Mouse (Mus musculus) monocyte, adult 2 months (primary cell): ENCODE measurements around the gene Tcp10a.
A peak's percentile ranks its signal among the peaks of the same experiment; 100 is the strongest.
"Not testable (repeated sequence)": the region's sequence is repeated elsewhere in the genome, so short reads cannot be mapped to it uniquely, and the experiment has no call there.

Experiments
- DNase-seq, 2 experiments: peaks; one replicate each; pipeline ENCODE4 v3.0.0; 2022; ENCODE audit warnings: low spot score in 2 of 2, low read depth in 1 of 2

The Tcp10a gene

DNA sequence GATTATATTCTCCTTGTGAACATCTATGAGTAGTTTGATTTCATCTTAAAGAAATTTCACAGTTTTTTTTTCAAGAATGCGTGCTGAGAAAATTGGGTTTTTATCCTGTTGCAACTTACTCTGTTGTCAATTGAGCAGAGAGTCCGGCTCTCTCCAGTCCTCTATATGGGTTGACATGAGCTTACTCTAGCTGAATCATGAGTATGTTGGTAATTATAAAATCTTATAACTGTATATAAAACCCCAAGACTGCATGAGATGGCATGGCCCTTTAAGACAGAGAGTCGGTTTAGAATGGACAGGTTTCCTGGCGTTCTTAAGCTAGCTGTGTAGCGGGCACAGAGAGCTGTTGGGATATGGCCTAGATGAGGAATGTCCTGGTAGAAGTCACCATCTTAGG is at the start of gene Tcp10a:
Gene Tcp10a (plus strand): TSS at position 301 of the 400 bp plus-strand sequence.
- DNase-seq = not testable (repeated sequence)

DNA sequence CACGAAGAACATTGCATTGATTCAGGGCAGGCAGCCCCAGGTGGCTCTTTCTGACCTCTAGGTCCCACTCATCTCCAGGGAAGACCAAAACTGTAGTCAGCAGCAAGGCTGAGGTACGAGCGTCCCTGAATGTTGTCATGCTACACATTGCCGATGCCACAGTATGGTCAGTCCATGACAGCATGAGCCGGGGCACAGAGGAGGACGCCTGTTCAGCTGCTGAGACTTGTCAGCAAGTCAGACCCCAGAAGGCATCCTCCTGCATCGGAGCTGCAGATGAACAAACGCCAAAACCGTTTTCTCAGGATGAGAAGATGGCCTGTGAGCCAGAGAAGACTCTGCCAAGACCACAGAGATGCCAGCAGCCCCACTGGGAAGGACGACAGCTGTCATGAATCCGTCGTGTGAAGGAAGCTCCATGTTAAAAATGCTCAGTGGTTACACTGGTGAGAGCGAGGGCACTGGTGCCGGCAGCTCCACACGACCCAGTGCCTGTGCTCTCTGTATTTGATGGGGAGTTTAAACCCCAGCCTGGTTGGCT is 45.7 kb upstream of the Tcp10a start:
- DNase-seq = no peak

- DNase-seq = no peak
These were observed 45.2 kb upstream of the Tcp10a start for GRCm38 (mm10) chr17:7279251-7279650.

GRCm38 (mm10) chr17:7284297-7284910 is 40.0 kb upstream of the Tcp10a start:
- no peak for DNase-seq

DNA sequence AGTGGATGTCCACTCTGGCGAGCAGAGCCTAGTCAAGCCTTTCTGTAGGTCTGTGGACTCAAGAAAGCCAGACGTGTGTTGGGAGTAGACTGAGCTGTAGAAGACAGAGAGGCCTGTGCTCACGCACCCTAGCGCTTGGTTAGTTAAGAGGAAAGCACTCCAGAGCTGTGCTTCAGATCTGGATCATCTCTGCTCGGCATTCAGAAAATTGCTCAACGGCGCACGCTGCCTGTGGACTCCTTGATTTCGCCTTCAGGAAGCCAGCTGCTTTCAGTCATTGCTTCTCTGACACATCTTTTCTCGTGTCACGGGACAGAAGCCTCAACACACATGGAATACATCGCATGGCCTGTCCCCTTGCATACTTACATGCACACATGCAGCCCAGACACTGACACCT is 39.2 kb upstream of the Tcp10a start:
- DNase-seq = no peak

- DNase-seq = no peak
These were observed 37.9 kb upstream of the Tcp10a start for GRCm38 (mm10) chr17:7286422-7287050.

DNA sequence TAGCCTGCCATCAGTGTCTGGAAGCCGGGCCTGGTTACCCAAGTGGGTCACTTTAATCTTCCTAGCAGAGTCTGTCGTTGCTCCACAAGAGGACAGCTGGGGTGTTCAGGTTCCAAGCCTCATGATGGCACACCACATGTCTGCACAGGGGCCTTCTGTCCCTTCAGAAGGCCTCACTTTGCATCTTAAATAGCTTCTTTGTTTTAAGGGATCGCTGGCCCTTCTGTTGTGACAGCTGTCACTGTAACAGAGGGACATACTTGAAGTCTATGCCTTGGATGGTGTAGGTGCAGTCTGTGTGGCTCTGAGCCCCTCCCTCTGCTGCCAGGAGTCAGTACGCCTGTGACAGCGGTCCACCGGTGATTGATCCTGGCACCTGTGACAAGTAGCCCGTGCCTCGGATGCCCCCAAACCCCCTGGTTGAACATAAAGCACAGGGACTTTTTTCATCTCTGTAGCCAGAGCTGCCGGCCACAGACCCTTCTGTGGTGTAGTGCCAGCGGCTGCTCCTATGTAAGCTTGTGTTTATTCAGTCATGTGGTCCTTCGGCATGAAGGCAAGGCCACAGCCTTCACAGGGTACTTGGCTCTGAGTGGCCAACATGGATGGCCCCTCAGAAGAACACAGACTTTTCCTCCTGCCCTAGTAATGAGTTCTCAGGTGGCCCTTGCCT is 32.3 kb upstream of the Tcp10a start:
- no peak for DNase-seq

- DNase-seq = peak in 1 of 2 experiments; percentile 21
These were observed 17.9 kb upstream of the Tcp10a start for GRCm38 (mm10) chr17:7306278-7307196.

DNA sequence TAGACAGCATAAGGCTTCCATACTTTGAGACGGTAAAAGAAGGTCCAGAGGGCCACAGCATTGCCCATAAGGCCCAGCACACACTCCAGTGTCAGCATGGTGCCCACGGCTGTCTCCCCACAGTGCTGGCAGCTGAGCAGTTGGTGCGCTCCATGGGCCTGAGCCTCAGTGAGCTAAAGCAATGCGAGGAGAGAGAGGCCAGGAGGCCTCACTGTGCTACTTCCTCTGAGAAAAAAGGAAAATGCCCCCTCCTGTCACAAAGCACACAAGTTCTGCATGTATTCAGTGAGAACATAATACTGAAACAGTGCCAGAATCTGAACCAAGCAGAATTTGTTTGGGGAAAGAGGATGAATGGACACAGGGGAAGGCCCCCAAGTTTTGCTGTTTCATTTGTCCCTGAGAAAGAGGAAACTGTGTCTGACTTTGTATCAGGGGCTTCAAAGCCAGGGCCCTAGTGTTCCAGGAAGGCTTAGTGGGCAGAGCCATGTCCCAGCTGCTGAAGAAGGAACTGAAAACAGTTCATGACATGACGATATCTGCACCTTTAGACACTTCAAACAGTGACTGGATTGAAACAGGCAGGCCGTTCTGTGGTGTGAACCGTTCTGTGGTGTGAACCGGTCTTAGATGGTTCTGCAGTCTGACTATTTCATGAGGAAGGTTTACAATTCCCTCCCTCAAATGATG is 8.6 kb upstream of the Tcp10a start:
- peak in 1 of 2 experiments; percentile 50 for DNase-seq

- not testable (repeated sequence) for DNase-seq
These were observed 4.7 kb upstream of the Tcp10a start for GRCm38 (mm10) chr17:7319789-7320188.

DNA sequence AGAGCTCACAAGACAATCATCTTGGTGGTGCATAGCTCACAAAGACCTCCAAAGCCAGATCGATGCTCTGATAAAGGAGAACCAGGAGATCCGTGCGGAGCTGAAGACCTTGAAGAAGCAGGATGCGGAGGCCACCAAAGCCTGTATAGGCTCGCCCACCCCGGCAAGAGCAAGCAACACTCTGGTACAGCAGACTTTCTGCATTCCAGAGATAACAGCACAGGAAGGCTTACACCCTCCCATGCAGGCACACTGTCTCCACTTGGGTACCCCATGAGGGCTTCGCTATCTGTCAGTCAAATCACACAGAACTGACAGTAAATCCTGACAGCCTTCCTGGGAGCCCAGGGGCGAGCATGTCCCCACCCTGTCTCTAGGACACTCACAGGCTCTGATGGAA is 2.0 kb downstream of the Tcp10a start:
- DNase-seq = not testable (repeated sequence)

- DNase-seq = not testable (repeated sequence)
These were observed 8.3 kb downstream of the Tcp10a start for GRCm38 (mm10) chr17:7332745-7333144.

GRCm38 (mm10) chr17:7337381-7337780 is 12.9 kb downstream of the Tcp10a start:
- DNase-seq = not testable (repeated sequence)

DNA sequence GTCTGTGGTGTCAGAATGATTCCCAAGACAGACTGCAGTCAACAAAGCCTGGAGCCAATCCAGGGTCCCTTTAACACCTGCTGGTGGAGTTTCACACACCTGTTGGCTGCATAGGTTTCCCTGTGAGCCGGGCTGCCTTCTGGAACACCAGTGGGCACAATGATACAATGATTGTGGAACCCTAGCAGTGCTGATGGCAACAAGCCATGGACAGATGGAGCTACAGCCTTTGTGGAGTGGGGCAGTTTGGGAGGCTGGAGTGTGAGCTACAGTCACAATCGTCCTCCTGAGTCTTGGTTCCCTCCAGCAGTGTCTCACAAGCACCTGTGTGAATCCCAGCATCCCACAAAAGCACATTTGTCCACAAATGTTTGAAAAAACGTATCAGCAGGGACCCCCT is 24.3 kb downstream of the Tcp10a start:
- not testable (repeated sequence) for DNase-seq

DNA sequence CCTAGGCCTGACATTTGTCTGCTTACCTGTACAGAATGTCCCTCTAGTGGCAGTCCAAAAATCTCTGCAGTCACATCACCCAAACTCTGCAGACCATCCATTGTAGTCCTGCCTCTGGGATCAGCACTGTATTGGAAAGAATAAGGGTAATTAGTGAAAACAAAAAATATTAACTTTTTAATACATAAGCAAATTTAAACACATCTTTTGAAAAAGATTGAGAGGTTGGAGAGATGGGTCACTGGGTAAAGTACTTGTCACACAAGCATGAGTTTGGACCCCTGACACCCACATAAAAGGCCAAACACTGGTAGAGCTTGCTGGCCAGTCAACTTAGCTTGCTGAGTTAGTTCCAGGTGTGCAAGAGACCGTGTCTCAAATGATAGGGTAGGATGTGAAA is 28.1 kb downstream of the Tcp10a start, which contains the start of gene Ttll2:
Gene Ttll2 (minus strand): TSS at position 101 of the 400 bp plus-strand sequence.
- DNase-seq = not testable (repeated sequence)

DNA sequence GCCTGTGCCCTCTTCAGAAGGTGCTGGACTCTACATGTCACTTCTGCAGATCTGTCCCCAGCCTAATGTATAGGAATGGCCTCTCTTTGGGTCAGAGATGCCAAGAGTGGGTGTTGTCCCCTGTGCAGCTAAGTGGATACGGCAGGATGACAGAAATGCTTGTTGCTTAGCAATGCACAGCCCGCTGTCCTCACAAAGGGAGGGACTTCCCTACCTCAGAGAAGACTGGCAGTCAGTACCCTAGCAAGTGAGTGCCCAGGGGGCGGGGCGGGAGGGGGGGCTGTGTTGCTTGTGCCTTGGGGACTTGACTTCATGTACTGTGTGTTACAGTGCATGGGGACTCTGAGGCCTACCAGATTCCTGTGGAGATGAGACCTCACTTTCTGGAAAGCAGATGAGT is 35.4 kb downstream of the Tcp10a start:
- not testable (repeated sequence) for DNase-seq

- not testable (repeated sequence) for DNase-seq
These were observed 36.5 kb downstream of the Tcp10a start for GRCm38 (mm10) chr17:7360749-7361465.

DNA sequence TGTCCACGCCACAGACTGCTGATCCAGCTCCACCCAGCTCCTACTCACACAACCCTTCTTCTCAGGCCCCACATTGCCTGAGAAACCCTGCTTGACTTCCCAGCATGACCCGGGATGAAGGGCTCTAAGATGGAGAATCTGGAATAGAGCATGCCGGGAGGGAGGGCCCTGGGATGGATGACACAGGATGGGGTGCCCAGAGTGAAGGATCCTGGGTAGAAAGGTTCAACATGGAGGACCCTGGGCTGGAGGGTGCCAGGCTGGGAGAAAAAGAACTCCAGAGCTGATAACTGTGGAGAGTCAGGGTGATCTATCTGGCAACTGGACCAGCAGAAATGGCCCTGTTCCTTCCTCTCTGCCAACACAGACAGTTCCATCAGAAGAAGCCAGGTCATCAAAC is 41.2 kb downstream of the Tcp10a start:
- DNase-seq = not testable (repeated sequence)

GRCm38 (mm10) chr17:7366265-7366664 is 41.8 kb downstream of the Tcp10a start:
- DNase-seq = not testable (repeated sequence)
